Mouse (Mus musculus): Measurements from ENCODE around the gene Sash1. TPM values are rescaled to one million over a fixed set of nuclear protein-coding genes. Genes with fewer than 3 reads are reported as not detected.

The Sash1 gene
- total and polyA plus RNA-seq, 2 experiments = 9.6 to 21.1 TPM

DNA sequence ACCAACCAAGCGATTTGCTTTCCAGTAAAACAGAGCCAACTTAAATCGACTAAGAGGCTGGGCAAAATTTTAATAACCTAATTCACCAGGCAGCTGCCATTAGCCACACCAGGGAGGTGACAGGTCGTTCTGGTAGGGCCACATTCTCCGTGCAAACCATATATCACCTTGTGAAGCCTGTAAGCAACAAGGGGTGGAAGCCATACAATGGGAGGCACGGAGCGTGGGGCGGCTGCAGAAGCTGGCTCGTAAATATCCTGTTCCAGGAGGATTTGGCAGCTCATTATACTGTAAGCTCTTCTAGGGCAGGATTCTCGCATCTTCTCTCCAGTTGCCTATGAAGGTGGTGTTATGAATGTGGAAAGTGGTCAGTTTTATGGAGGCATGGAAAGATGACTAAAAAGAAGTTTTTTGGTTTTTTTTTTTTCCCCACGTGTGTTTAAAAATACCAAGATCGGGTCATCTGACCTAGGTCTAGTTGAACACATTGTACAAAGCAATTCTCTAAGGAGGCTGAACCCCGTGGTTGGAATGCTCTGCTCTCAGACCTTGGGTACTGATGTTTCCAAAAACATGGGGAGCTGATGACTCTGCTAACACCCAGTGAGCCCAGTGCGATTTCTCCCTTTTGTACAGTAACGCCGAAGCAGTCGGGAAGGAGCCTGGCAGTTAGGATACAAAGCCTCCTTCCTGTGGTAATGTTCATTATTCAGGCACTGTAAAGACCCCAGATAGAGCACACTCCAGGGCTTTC, 24.5 kb upstream of the Sash1 start:
- WGBS = 79% methylated on average over 16 of the region's 16 CpGs
- TF ChIP-seq CTCF (IDR thresholded peaks at IDR 0.05; ENCODE audit: low read depth, low read length) = no peak
- TF ChIP-seq POLR2A (IDR thresholded peaks at IDR 0.05; ENCODE audit: extremely low read depth, insufficient read depth, low read length) = no peak
- Histone ChIP-seq H3K27me3 (ENCODE audit: control insufficient read depth, insufficient read depth, low read length) (no peaks in the 10 kb centered on the region), H3K4me3 (ENCODE audit: insufficient read depth, low read depth, low read length) (no peak overlapping the region), H3K4me1 (ENCODE audit: control insufficient read depth, insufficient read depth, low read length) (peaks cover 2% of the 10 kb centered on the region), H3K36me3 (ENCODE audit: control insufficient read depth, insufficient read depth, low read length) (no peaks in the 10 kb centered on the region), H3K79me2 (ENCODE audit: control insufficient read depth, insufficient read depth, low read length) (no peaks in the 10 kb centered on the region), H3K27ac (replicated peaks; ENCODE audit: insufficient read depth, low read depth, low read length) (no peak overlapping the region), H3K9ac (ENCODE audit: low read depth, low read length) (no peak overlapping the region)
- no peak for DNase-seq (ENCODE audit: extremely low read depth, low read depth, low spot score)

DNA sequence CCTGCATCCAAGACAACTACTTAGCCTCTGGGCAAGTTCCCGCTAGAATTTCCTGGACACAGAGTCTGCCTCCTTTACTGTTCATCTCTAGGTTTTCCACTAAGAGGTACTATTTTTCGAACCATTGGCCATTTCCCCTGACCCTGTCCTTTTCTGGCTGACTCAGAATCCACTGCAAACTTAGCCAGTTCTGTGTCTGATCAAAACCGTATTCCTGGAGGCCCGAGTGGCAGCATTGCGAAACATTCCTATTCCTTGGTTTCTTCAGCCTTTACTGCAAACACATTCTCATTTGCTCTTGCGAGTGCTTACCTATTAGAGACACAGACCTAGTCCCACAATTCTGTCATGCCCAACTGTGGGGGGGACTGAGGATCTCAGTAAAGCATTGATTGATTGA, 17.2 kb upstream of the Sash1 start:
- H3K27ac ChIP-seq (replicated peaks; ENCODE audit: insufficient read depth, low read depth, low read length) = no peak overlapping the region
- no peaks in the 10 kb centered on the region for H3K4me1 ChIP-seq (ENCODE audit: control insufficient read depth, insufficient read depth, low read length)
- no peak overlapping the region for H3K9ac ChIP-seq (ENCODE audit: low read depth, low read length)
- no peak overlapping the region for H3K4me3 ChIP-seq (ENCODE audit: insufficient read depth, low read depth, low read length)
- DNase-seq (ENCODE audit: extremely low read depth, low read depth, low spot score) = no peak
- WGBS = 56% methylated on average over 6 of the region's 6 CpGs
- TF ChIP-seq CTCF (IDR thresholded peaks at IDR 0.05; ENCODE audit: low read depth, low read length) (no peak), POLR2A (IDR thresholded peaks at IDR 0.05; ENCODE audit: extremely low read depth, insufficient read depth, low read length) (no peak)
- H3K79me2 ChIP-seq (ENCODE audit: control insufficient read depth, insufficient read depth, low read length) = no peaks in the 10 kb centered on the region
- H3K27me3 ChIP-seq (ENCODE audit: control insufficient read depth, insufficient read depth, low read length) = no peaks in the 10 kb centered on the region
- H3K36me3 ChIP-seq (ENCODE audit: control insufficient read depth, insufficient read depth, low read length) = no peaks in the 10 kb centered on the region

DNA sequence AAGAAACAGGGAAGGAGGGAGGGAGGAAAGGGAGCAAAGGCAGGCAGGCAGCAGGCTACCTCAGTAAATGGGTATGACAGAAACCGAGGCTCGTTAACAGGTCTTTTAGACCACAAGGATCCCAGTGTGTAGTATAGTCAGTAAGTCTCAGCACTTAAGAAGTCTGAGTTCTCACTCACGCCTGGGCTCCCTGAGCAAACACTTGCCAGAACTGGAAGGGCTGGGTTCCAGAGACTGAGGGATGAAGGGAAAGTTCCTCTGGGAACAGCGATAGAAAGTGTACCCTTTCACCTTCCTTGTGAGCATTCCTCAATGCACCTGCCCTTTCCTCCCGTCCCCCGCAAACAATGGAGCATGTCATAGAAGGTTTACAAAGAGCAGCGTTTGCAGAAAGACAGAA, 16.5 kb upstream of the Sash1 start:
- Histone ChIP-seq H3K27ac (replicated peaks; ENCODE audit: insufficient read depth, low read depth, low read length) (no peak overlapping the region), H3K79me2 (ENCODE audit: control insufficient read depth, insufficient read depth, low read length) (no peaks in the 10 kb centered on the region), H3K4me1 (ENCODE audit: control insufficient read depth, insufficient read depth, low read length) (no peaks in the 10 kb centered on the region), H3K4me3 (ENCODE audit: insufficient read depth, low read depth, low read length) (no peak overlapping the region), H3K36me3 (ENCODE audit: control insufficient read depth, insufficient read depth, low read length) (no peaks in the 10 kb centered on the region), H3K9ac (ENCODE audit: low read depth, low read length) (no peak overlapping the region), H3K27me3 (ENCODE audit: control insufficient read depth, insufficient read depth, low read length) (no peaks in the 10 kb centered on the region)
- WGBS = 76% methylated on average over 7 of the region's 7 CpGs
- DNase-seq (ENCODE audit: extremely low read depth, low read depth, low spot score) = no peak
- TF ChIP-seq CTCF (IDR thresholded peaks at IDR 0.05; ENCODE audit: low read depth, low read length) (no peak), POLR2A (IDR thresholded peaks at IDR 0.05; ENCODE audit: extremely low read depth, insufficient read depth, low read length) (no peak)

DNA sequence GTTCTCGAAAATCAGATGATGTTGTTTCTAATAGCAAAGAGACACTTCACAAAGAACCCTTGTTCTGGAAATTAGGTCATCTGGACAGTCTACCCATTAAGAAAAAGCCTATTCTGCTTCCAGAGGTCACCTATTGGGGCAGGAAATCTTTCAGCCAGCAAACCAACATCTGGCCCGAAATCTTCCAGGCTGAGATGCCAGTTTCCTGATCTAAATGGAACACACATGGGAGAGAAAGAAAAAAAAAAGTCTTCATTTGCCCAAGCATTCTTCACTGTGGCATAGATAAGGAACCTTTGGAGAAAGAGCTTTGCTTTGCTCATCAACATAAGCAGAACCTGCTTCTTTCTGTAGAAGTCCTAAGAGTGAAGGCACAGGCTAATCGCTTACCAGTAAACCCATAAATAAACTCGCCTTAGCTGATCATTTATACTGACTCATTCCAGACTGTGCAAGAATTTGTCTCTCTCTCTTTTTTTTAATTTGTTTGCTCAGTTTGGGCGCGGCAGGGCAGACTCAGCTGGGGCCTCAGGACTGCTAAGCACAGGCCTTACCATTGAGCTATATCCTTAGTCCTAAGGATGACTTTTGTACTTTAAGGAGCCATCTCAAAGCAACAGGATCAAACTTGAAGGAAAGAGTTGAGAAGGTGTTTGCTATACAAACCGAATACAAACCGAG, 13.1 kb upstream of the Sash1 start:
- Histone ChIP-seq H3K4me3 (ENCODE audit: insufficient read depth, low read depth, low read length) (no peak overlapping the region), H3K4me1 (ENCODE audit: control insufficient read depth, insufficient read depth, low read length) (no peaks in the 10 kb centered on the region), H3K9ac (ENCODE audit: low read depth, low read length) (no peak overlapping the region), H3K27me3 (ENCODE audit: control insufficient read depth, insufficient read depth, low read length) (no peaks in the 10 kb centered on the region), H3K79me2 (ENCODE audit: control insufficient read depth, insufficient read depth, low read length) (no peaks in the 10 kb centered on the region), H3K36me3 (ENCODE audit: control insufficient read depth, insufficient read depth, low read length) (no peaks in the 10 kb centered on the region), H3K27ac (replicated peaks; ENCODE audit: insufficient read depth, low read depth, low read length) (no peak overlapping the region)
- TF ChIP-seq CTCF (IDR thresholded peaks at IDR 0.05; ENCODE audit: low read depth, low read length) (no peak), POLR2A (IDR thresholded peaks at IDR 0.05; ENCODE audit: extremely low read depth, insufficient read depth, low read length) (no peak)
- 78% methylated on average over 8 of the region's 8 CpGs for WGBS
- no peak for DNase-seq (ENCODE audit: extremely low read depth, low read depth, low spot score)

DNA sequence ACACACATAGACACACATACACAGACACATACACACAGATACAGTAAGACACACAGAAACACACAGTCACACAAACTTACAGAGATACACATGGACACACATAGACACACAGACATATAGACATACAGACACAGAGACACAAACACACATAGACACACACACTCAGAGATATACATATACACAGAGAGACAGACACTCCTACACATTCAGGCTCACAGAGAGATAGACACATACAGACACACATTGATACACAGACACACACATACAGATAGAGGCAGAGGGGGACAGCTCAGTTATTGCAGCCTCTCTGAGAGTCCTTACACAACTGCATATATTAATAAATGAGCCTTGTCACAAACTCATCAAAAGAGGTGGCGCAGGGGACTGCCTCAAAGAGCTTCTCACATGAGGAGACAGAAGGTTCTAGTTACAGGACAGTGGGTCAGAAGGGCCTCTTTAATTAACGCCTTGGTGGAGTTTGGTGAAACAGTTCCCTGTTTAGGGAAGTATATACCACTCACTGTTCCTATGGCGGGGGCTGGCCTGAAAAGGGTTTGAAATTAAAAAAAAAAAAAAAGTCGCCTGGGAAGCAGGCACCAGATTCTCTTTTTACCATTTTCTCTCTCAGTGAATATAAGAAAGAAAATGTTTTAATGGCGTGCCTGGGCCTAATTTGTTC, 12.4 kb upstream of the Sash1 start:
- Histone ChIP-seq H3K36me3 (ENCODE audit: control insufficient read depth, insufficient read depth, low read length) (no peaks in the 10 kb centered on the region), H3K27me3 (ENCODE audit: control insufficient read depth, insufficient read depth, low read length) (no peaks in the 10 kb centered on the region), H3K9ac (ENCODE audit: low read depth, low read length) (no peak overlapping the region), H3K4me3 (ENCODE audit: insufficient read depth, low read depth, low read length) (no peak overlapping the region), H3K27ac (replicated peaks; ENCODE audit: insufficient read depth, low read depth, low read length) (no peak overlapping the region), H3K4me1 (ENCODE audit: control insufficient read depth, insufficient read depth, low read length) (no peaks in the 10 kb centered on the region), H3K79me2 (ENCODE audit: control insufficient read depth, insufficient read depth, low read length) (no peaks in the 10 kb centered on the region)
- DNase-seq (ENCODE audit: extremely low read depth, low read depth, low spot score) = no peak
- TF ChIP-seq POLR2A (IDR thresholded peaks at IDR 0.05; ENCODE audit: extremely low read depth, insufficient read depth, low read length) (no peak), CTCF (IDR thresholded peaks at IDR 0.05; ENCODE audit: low read depth, low read length) (no peak)
- WGBS = 91% methylated on average over 5 of the region's 5 CpGs

All from liver, adult 2 months (tissue).